Mouse (Mus musculus) midbrain, embryonic 14.5 days (tissue): ENCODE measurements around the gene S100a3. TPM values are rescaled to one million over a fixed set of nuclear protein-coding genes. Genes with fewer than 3 reads are reported as not detected.

Experiments used
- ATAC-seq: fragments of 200-750 bp; cut with Nextera tagmentation; 2 replicates; pipeline ENCODE4 v1.8.0; 2017; ENCODE audit warnings: moderate number of reproducible peaks, moderate library complexity; ENCODE audit not compliant: low FRiP score, low TSS enrichment
- DNase-seq: peaks from one replicate; pipeline ENCODE4 v3.0.0-alpha.2; 2015
- H3K27ac ChIP-seq: fragments of 300-500 bp; sonication (generic); replicated peaks from 2 replicates; pipeline ENCODE4 v1.5.1; 2014; ENCODE audit warnings: mild to moderate bottlenecking, low read depth, low read length, moderate library complexity
- H3K27me3 ChIP-seq: fragments of 300-500 bp; sonication (generic); 2 replicates; pipeline ENCODE4 v1.6.1; 2014; ENCODE audit warnings: low read length, control low read depth, mixed read lengths; ENCODE audit not compliant: control insufficient read depth, insufficient read depth
- H3K36me3 ChIP-seq: fragments of 300-500 bp; sonication (generic); 2 replicates; pipeline ENCODE4 v1.6.1; 2014; ENCODE audit warnings: low read length, control low read depth; ENCODE audit not compliant: control insufficient read depth, insufficient read depth
- H3K4me1 ChIP-seq: fragments of 300-500 bp; sonication (generic); 2 replicates; pipeline ENCODE4 v1.6.1; 2014; ENCODE audit warnings: mild to moderate bottlenecking, antibody characterized with exemption, low read length, control low read depth; ENCODE audit not compliant: control insufficient read depth, insufficient read depth
- H3K4me2 ChIP-seq: fragments of 300-500 bp; sonication (generic); 2 replicates; pipeline ENCODE4 v1.6.1; 2014; ENCODE audit warnings: mild to moderate bottlenecking, low read length, moderate library complexity
- H3K4me3 ChIP-seq: fragments of 300-500 bp; sonication (generic); replicated peaks from 2 replicates; pipeline ENCODE4 v1.5.1; 2014; ENCODE audit warnings: low read depth, low read length
- H3K9ac ChIP-seq: fragments of 300-500 bp; sonication (generic); replicated peaks from 2 replicates; pipeline ENCODE4 v1.6.1; 2014; ENCODE audit warnings: mild to moderate bottlenecking, low read length, moderate library complexity
- H3K9me3 ChIP-seq: fragments of 300-500 bp; sonication (generic); 2 replicates; pipeline ENCODE4 v1.6.1; 2016; ENCODE audit warnings: low read length, control low read depth, mixed read lengths; ENCODE audit not compliant: control insufficient read depth
- WGBS: fragments of 180-500 bp; shearing (Covaris S2); extraction: QIAGEN DNeasy Blood & Tissue Kit; methylation state at CpG from one replicate; pipeline ENCODE4 v1.1.7; 2014; 5-methylcytosine and 5-hydroxymethylcytosine counted together
- polyA plus RNA-seq: library from polyadenylated mRNA; unstranded; fragments of >200 nt; fragmentation: Nextera tagmentation; extraction: Ambion mirVana; gene quantifications from 2 replicates; pipeline ENCODE4 v1.2.1, GENCODE M21; 2014

The S100a3 gene
- polyA plus RNA-seq, 1 experiment from 2014 or later, result not detected

- WGBS, result 79% methylated on average over 3 of the region's 3 CpGs
- Histone ChIP-seq H3K4me2 (no peak within 1 kb of the TSS), H3K27me3 (no peaks in the 10 kb centered on the region), H3K9me3 (no peaks in the 10 kb centered on the region), H3K4me3 (no peak within 1 kb of the TSS), H3K27ac (no peak within 1 kb of the TSS), H3K9ac (no peak within 1 kb of the TSS), H3K4me1 (no peaks in the 10 kb centered on the region), H3K36me3 (no peaks in the 10 kb centered on the region)
- ATAC-seq, result no peak
- no peak for DNase-seq
Observed at GRCm38 (mm10) chr3:90603623-90604022, 43.2 kb downstream of the S100a3 start, which contains the start of gene S100a4. TSS of gene S100a4 (plus strand) at chr3:90603771.

DNA sequence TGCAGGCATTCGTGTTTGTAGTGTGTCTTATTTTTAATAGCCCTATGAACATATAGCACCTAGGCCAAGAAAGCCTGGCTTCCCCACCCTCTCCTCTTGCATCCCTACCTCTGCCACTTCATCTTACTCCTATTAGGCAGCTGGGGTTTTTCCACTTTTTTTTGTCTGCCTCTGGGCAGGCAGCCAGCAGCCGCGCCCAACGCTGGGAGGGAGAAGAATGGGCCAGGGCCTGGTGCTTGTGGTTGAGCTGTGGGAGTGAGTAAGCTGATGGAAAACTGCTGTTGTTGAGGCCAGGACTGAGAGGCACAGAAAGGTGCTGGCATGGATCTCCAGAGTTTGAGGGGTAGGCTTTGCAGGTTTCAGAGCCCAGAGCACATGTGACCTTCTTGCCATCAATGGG lies 44.0 kb downstream of the S100a3 start:
- 62% methylated on average over 4 of the region's 4 CpGs for WGBS
- DNase-seq (peak; percentile 66), ATAC-seq (no peak)
- no peak overlapping the region for H3K4me3 ChIP-seq
- H3K4me1 ChIP-seq, result no peaks in the 10 kb centered on the region
- no peak overlapping the region for H3K4me2 ChIP-seq
- no peaks in the 10 kb centered on the region for H3K36me3 ChIP-seq
- no peaks in the 10 kb centered on the region for H3K27me3 ChIP-seq
- no peaks in the 10 kb centered on the region for H3K9me3 ChIP-seq
- no peak overlapping the region for H3K9ac ChIP-seq
- H3K27ac ChIP-seq, result no peak overlapping the region

- H3K9ac ChIP-seq, result no peak overlapping the region
- no peak overlapping the region for H3K4me2 ChIP-seq
- H3K36me3 ChIP-seq, result no peaks in the 10 kb centered on the region
- H3K27ac ChIP-seq, result no peak overlapping the region
- no peaks in the 10 kb centered on the region for H3K4me1 ChIP-seq
- no peak for ATAC-seq
- H3K27me3 ChIP-seq, result no peaks in the 10 kb centered on the region
- no peak for DNase-seq
- H3K9me3 ChIP-seq, result no peaks in the 10 kb centered on the region
- H3K4me3 ChIP-seq, result no peak overlapping the region
- WGBS, result 90% methylated on average over 3 of the region's 3 CpGs
Observed at GRCm38 (mm10) chr3:90605049-90605448, 44.7 kb downstream of the S100a3 start.

DNA sequence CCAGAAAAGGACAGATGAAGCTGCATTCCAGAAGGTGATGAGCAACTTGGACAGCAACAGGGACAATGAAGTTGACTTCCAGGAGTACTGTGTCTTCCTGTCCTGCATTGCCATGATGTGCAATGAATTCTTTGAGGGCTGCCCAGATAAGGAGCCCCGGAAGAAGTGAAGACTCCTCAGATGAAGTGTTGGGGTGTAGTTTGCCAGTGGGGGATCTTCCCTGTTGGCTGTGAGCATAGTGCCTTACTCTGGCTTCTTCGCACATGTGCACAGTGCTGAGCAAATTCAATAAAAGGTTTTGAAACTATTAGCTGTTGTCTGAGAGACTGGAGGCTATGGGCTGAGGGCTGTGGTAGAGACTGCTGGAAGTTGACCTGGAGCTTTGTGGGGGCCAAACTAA lies 45.4 kb downstream of the S100a3 start:
- DNase-seq (no peak), ATAC-seq (no peak)
- Histone ChIP-seq H3K27me3 (no peaks in the 10 kb centered on the region), H3K4me1 (no peaks in the 10 kb centered on the region), H3K36me3 (no peaks in the 10 kb centered on the region), H3K4me3 (no peak overlapping the region), H3K9me3 (no peaks in the 10 kb centered on the region), H3K4me2 (no peak overlapping the region), H3K9ac (no peak overlapping the region), H3K27ac (no peak overlapping the region)
- WGBS, result 91% methylated on average over 2 of the region's 2 CpGs

GRCm38 (mm10) chr3:90606185-90606584 lies 45.8 kb downstream of the S100a3 start:
- Histone ChIP-seq H3K27me3 (no peaks in the 10 kb centered on the region), H3K4me1 (no peaks in the 10 kb centered on the region), H3K9ac (no peak overlapping the region), H3K27ac (no peak overlapping the region), H3K4me3 (no peak overlapping the region), H3K9me3 (no peaks in the 10 kb centered on the region), H3K36me3 (no peaks in the 10 kb centered on the region), H3K4me2 (no peak overlapping the region)
- ATAC-seq, result no peak
- WGBS, result 93% methylated on average over 6 of the region's 6 CpGs
- DNase-seq, result no peak

GRCm38 (mm10) chr3:90607361-90607760 lies 47.0 kb downstream of the S100a3 start:
- H3K9ac ChIP-seq, result no peak overlapping the region
- no peak for ATAC-seq

DNA sequence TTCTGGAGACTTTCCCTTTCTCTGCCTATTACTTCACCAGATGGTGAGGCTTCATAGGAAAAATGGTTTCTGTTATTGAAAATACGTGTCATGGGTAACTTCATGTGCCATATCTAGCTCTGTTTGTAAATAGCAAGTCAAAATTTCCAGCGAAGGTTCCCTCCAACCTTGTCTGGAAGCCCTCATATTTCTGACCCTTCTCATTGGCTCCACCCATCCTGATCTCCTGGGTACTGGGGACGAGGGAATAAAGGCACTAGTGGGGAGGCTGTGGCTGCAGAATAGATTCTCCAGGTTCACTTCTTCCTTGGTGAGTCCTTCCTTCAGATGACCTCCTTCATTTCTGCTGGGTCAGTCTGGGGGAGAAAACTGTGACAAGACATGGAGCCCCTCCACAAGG lies 47.8 kb downstream of the S100a3 start, which contains the start of gene S100a5:
TSS of gene S100a5 (plus strand) at position 301 of the 400 bp plus-strand sequence.
- H3K27ac ChIP-seq, result no peak within 1 kb of the TSS
- no peaks in the 10 kb centered on the region for H3K9me3 ChIP-seq
- no peak within 1 kb of the TSS for H3K9ac ChIP-seq
- H3K4me2 ChIP-seq, result no peak within 1 kb of the TSS
- ATAC-seq, result no peak
- H3K36me3 ChIP-seq, result no peaks in the 10 kb centered on the region
- no peak within 1 kb of the TSS for H3K4me3 ChIP-seq
- no peaks in the 10 kb centered on the region for H3K27me3 ChIP-seq
- WGBS, result 64% methylated on average over 3 of the region's 3 CpGs
- peaks cover 4% of the 10 kb centered on the region for H3K4me1 ChIP-seq
- no peak for DNase-seq

More at GRCm38 (mm10) chr3:90607361-90607760, 47.0 kb downstream of the S100a3 start:
- no peak for DNase-seq
- H3K27ac ChIP-seq, result no peak overlapping the region
- H3K27me3 ChIP-seq, result no peaks in the 10 kb centered on the region
- no peak overlapping the region for H3K4me3 ChIP-seq
- H3K9me3 ChIP-seq, result no peaks in the 10 kb centered on the region
- WGBS, result 89% methylated on average over 3 of the region's 3 CpGs
- H3K4me2 ChIP-seq, result no peak overlapping the region
- H3K4me1 ChIP-seq, result no peaks in the 10 kb centered on the region
- H3K36me3 ChIP-seq, result no peaks in the 10 kb centered on the region

DNA sequence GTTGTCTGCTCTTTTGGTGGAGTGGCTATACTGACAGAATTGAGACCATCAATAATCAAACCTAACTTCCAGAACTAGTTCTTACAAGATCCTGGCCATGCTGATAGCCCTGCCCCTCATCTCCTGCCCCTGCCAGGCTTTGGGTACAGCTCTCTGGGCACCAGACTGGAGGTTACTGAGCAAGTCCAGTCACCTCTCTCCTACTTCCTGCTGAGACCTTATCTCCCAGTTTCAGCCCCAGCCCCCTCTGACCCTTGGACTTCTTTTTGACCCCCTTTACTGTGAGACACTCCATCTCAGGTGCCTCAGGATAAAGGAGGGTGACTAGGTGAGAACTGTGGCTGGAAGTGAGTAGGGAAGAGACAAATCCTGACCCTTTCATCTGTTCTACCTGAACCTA lies 48.7 kb downstream of the S100a3 start:
- Histone ChIP-seq H3K9me3 (no peaks in the 10 kb centered on the region), H3K4me3 (no peak overlapping the region), H3K9ac (no peak overlapping the region), H3K36me3 (no peaks in the 10 kb centered on the region), H3K27me3 (no peaks in the 10 kb centered on the region), H3K4me2 (no peak overlapping the region), H3K27ac (no peak overlapping the region), H3K4me1 (peaks cover 7% of the 10 kb centered on the region)
- ATAC-seq, result no peak
- no peak for DNase-seq

DNA sequence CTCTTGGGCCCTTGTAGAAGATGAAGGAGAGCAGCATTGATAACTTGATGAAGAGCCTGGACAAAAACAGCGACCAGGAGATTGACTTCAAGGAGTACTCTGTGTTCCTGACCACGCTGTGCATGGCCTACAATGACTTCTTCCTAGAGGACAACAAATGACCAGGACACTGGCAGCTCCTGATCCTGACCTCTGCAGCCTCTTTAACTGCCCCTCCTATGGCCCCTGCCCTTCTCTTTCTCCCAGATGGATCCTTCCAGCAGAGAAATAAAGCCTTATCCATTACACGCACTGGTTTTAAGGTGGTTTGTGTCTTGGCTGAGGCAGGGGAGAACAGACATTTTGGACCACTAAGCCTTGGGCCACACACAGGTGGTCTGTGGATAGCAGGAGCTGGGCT lies 51.1 kb downstream of the S100a3 start:
- Histone ChIP-seq H3K4me2 (no peak overlapping the region), H3K4me1 (peaks cover 7% of the 10 kb centered on the region), H3K27me3 (no peaks in the 10 kb centered on the region), H3K9me3 (no peaks in the 10 kb centered on the region), H3K4me3 (no peak overlapping the region), H3K9ac (no peak overlapping the region), H3K36me3 (no peaks in the 10 kb centered on the region), H3K27ac (no peak overlapping the region)
- WGBS, result 92% methylated on average over 3 of the region's 3 CpGs
- ATAC-seq (no peak), DNase-seq (no peak)
